Mouse (Mus musculus): ENCODE measurements at regions not wholly inside any gene's neighbourhood (a gene's known extent, or its start where the extent isn't known, plus 50 kb on each side); places are given as distances from the start of the nearest gene placed in this dataset.

GRCm38 (mm10) chr5:106026861-106027260 is 150.5 kb downstream of the Zfp326 start:
- TF ChIP-seq POLR2A (IDR thresholded peaks at IDR 0.05; ENCODE audit: low read depth, low read length) (no peak), CTCF (IDR thresholded peaks at IDR 0.05; ENCODE audit: borderline replicate concordance, insufficient read depth, low read length) (no peak)

All from embryonic fibroblast, embryonic 13.5 days (primary cell).